Mouse (Mus musculus) G1E (cell line): ENCODE data around the gene Myo6. TPM values are rescaled to one million over a fixed set of nuclear protein-coding genes. Genes with fewer than 3 reads are reported as not detected.

ENCODE experiments used
- ATAC-seq: 2 replicates; pipeline ENCODE4 v1.8.0; 2016; ENCODE audit warnings: mild to moderate bottlenecking; ENCODE audit not compliant: insufficient number of reproducible peaks, poor library complexity, low FRiP score, severe bottlenecking; ENCODE audit errors: extremely low read depth
- DNase-seq: peaks from one replicate; pipeline ENCODE4 v3.0.0; 2012; ENCODE audit warnings: low spot score
- H3K27me3 ChIP-seq: 2 replicates; pipeline ENCODE4 v1.6.1; 2012; ENCODE audit warnings: mild to moderate bottlenecking, low read length, inconsistent platforms; ENCODE audit not compliant: insufficient read depth
- H3K36me3 ChIP-seq: replicated peaks from 2 replicates; pipeline ENCODE3; 2012; ENCODE audit warnings: mild to moderate bottlenecking, inconsistent platforms
- H3K4me1 ChIP-seq: 2 replicates; pipeline ENCODE4 v1.6.1; 2012; ENCODE audit warnings: low read depth, low read length, inconsistent platforms, mixed read lengths; ENCODE audit not compliant: insufficient read depth
- H3K4me3 ChIP-seq: 2 replicates; pipeline ENCODE4 v1.5.1; 2012; ENCODE audit warnings: low read depth, mild to moderate bottlenecking, inconsistent platforms, low read length, moderate library complexity, mixed read lengths
- H3K9me3 ChIP-seq: replicated peaks from 2 replicates; pipeline ENCODE4 v1.6.1; 2012; ENCODE audit warnings: inconsistent platforms
- CTCF ChIP-seq: IDR thresholded peaks from 2 replicates; pipeline ENCODE4 v1.5.1; 2012; ENCODE audit warnings: low read depth, low read length, inconsistent platforms, mixed read lengths
- GATA1 ChIP-seq: IDR thresholded peaks from 2 replicates; pipeline ENCODE4 v1.6.1; 2012; ENCODE audit warnings: borderline replicate concordance, low read length, inconsistent platforms, mixed read lengths
- GATA2 ChIP-seq: IDR thresholded peaks from 2 replicates; pipeline ENCODE4 v1.6.1; 2012; ENCODE audit warnings: low read depth, low read length, inconsistent platforms, borderline replicate concordance
- POLR2AphosphoS5 ChIP-seq: IDR thresholded peaks from 2 replicates; pipeline ENCODE4 v1.6.1; 2012; ENCODE audit warnings: low read depth, low read length, inconsistent platforms; ENCODE audit not compliant: insufficient replicate concordance
- TAL1 ChIP-seq: conservative IDR thresholded peaks from 2 replicates; pipeline ENCODE4 v1.6.1; 2012; ENCODE audit warnings: low read depth, low read length, inconsistent platforms, mixed read lengths
- polyA plus RNA-seq: library from polyadenylated mRNA; stranded (reverse); fragments of >175 nt; gene quantifications from 2 replicates; pipeline ENCODE4 v1.2.3, GENCODE M21; 2012
- total RNA-seq, 2 experiments: library from RNA; stranded (forward) in 1 of 2; stranded (reverse) in 1 of 2; fragments of 200-1000 nt in 1 of 2; fragments of >200 nt in 1 of 2; fragmentation: Nextera tagmentation in 1 of 2; gene quantifications; 2 replicates each; pipeline ENCODE4 v1.2.3; 2014 to 2017

Gene Myo6
- total and polyA plus RNA-seq, 3 experiments, result 8.2 to 17.6 (median 13.5) TPM

GRCm38 (mm10) chr9:80167089-80167488, 2.3 kb downstream of the Myo6 start:
- no peak overlapping the region for H3K4me3 ChIP-seq
- DNase-seq (no peak), ATAC-seq (no peak)
- 0 out of 2 replicates have a peak, but pooled peaks cover 2% of the 10 kb centered on the region for H3K9me3 ChIP-seq
- peaks cover 19% of the 10 kb centered on the region for H3K4me1 ChIP-seq
- TF ChIP-seq TAL1 (no peak), GATA2 (no peak), POLR2AphosphoS5 (no peak), CTCF (no peak), GATA1 (no peak)
- peaks cover 4% of the 10 kb centered on the region; the same call in 1 of the 2 replicates for H3K27me3 ChIP-seq
- no peaks in the 10 kb centered on the region for H3K36me3 ChIP-seq

- no peaks in the 10 kb centered on the region for H3K36me3 ChIP-seq
- no peaks in the 10 kb centered on the region; the same call in 1 of the 2 replicates for H3K27me3 ChIP-seq
- no peaks in the 10 kb centered on the region for H3K9me3 ChIP-seq
- H3K4me1 ChIP-seq, result peaks cover 7% of the 10 kb centered on the region
- no peak overlapping the region for H3K4me3 ChIP-seq
- ATAC-seq, result no peak
- no peak for TF ChIP-seq CTCF
- no peak for TF ChIP-seq GATA2
- no peak for TF ChIP-seq TAL1
- no peak for TF ChIP-seq GATA1
- no peak for TF ChIP-seq POLR2AphosphoS5
- no peak for DNase-seq
Measured at GRCm38 (mm10) chr9:80169551-80169950, 4.7 kb downstream of the Myo6 start.

DNA sequence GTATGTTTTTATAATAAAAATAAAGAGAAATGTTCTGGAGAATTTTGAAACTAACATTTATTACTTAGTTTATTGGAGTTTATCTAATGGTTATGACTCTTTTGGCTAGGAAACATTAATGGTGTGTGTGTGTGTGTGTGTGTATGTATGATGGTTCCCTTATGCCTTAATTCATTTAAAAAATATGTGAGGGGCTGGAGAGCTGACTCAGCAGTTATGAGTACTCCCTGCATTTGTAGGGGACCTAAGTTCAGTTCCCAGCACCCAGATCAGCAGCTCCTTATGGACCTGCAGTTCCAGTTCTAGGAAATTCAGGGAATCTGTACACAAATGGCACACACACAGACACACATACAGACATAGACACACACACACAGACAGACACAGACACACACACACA, 6.4 kb downstream of the Myo6 start:
- Histone ChIP-seq H3K36me3 (no peaks in the 10 kb centered on the region), H3K4me1 (no peaks in the 10 kb centered on the region), H3K9me3 (no peaks in the 10 kb centered on the region), H3K4me3 (no peak overlapping the region), H3K27me3 (no peaks in the 10 kb centered on the region; the same call in 1 of the 2 replicates)
- no peak for TF ChIP-seq POLR2AphosphoS5
- no peak for TF ChIP-seq GATA1
- TF ChIP-seq GATA2, result no peak
- no peak for TF ChIP-seq CTCF
- no peak for TF ChIP-seq TAL1
- ATAC-seq (no peak), DNase-seq (no peak)

DNA sequence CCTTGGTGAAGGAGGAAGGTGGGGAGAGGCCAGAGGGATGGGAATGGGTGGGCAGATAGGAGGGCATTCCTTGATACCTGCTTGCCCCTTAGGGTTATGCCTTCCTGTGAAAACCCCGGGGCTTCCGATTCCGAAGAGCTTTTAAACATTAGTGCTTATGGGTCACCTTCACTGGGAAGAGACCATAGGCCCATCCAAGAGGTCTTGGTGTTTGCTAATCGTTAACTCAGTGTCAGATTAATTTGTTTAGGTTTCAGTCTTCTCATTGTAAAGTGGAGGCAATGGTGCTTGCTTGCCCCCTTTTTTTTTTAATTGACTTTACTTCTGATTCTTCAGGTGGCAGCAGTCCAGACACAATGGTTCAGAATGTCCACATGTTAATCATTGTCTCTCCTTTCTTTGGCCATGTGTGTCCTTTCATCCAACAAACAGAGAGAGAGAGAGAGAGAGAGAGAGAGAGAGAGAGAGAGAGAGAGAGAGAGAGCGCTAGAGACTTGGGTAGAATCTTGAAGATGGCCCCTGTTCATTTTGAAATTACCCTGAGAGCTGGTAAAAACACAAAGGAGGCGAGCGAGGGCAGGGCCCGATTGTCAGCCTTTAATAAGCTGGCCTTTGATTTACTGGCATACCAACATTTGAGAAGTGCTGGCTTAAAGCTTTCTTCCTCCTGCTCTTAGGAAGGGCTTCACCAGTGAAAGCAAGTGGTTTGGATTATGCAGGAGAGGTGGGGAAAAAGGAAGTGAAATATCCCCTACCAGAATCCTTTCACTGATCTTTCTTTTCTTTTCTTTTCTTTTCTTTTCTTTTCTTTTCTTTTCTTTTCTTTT, 7.8 kb downstream of the Myo6 start:
- ATAC-seq, result no peak
- TF ChIP-seq POLR2AphosphoS5, result no peak
- no peak for TF ChIP-seq TAL1
- TF ChIP-seq GATA2, result no peak
- no peak for TF ChIP-seq CTCF
- no peak for TF ChIP-seq GATA1
- H3K36me3 ChIP-seq, result no peaks in the 10 kb centered on the region
- H3K9me3 ChIP-seq, result no peaks in the 10 kb centered on the region
- no peak for DNase-seq
- H3K4me3 ChIP-seq, result no peak overlapping the region
- H3K4me1 ChIP-seq, result no peaks in the 10 kb centered on the region
- H3K27me3 ChIP-seq, result no peaks in the 10 kb centered on the region; the same call in 1 of the 2 replicates

DNA sequence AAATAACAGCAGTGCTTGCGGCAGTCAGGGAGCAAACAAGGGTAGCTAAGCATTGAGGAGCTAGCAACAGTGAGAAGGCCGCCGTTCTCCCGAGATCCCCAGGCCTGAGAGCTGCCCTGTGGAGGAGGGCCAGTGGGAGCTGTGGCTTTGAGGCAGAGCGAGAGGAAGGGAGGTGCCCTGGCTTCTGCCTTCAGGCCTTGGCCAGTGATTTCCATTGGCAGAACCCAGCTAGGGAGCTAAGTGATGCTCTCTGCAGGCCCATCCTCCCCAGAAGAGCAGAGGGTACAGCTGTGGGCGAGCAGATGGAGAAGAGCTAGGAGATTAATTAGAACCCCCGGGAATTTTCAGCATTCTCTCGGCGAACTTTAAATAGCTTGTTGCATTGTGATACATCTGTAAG, 8.8 kb downstream of the Myo6 start:
- no peak overlapping the region for H3K4me3 ChIP-seq
- no peaks in the 10 kb centered on the region; the same call in 1 of the 2 replicates for H3K27me3 ChIP-seq
- no peaks in the 10 kb centered on the region for H3K9me3 ChIP-seq
- no peak for ATAC-seq
- DNase-seq, result no peak
- no peaks in the 10 kb centered on the region for H3K36me3 ChIP-seq
- H3K4me1 ChIP-seq, result no peaks in the 10 kb centered on the region
- no peak for TF ChIP-seq GATA2
- no peak for TF ChIP-seq POLR2AphosphoS5
- no peak for TF ChIP-seq TAL1
- TF ChIP-seq GATA1, result no peak
- no peak for TF ChIP-seq CTCF

- no peak for ATAC-seq
- DNase-seq, result no peak
- no peaks in the 10 kb centered on the region for H3K4me1 ChIP-seq
Measured at GRCm38 (mm10) chr9:80176696-80177478, 12.1 kb downstream of the Myo6 start.

More at GRCm38 (mm10) chr9:80176696-80177478, 12.1 kb downstream of the Myo6 start:
- H3K9me3 ChIP-seq, result no peaks in the 10 kb centered on the region
- TF ChIP-seq POLR2AphosphoS5, result no peak
- TF ChIP-seq GATA2, result no peak
- TF ChIP-seq GATA1, result no peak
- no peak for TF ChIP-seq CTCF
- TF ChIP-seq TAL1, result no peak
- H3K4me3 ChIP-seq, result no peak overlapping the region
- no peaks in the 10 kb centered on the region for H3K36me3 ChIP-seq
- no peaks in the 10 kb centered on the region; the same call in 1 of the 2 replicates for H3K27me3 ChIP-seq
